Mouse (Mus musculus) ES-Bruce4 (cell line): Measurements from ENCODE around the gene Zdhhc14. TPM values are rescaled to one million over a fixed set of nuclear protein-coding genes. Genes with fewer than 3 reads are reported as not detected.

ENCODE experiments used
- H3K27ac ChIP-seq: 2 replicates; pipeline ENCODE4 v1.5.1; 2012; ENCODE audit warnings: low read length, inconsistent platforms; ENCODE audit not compliant: insufficient read depth
- H3K27me3 ChIP-seq: 2 replicates; pipeline ENCODE4 v1.6.1; 2012; ENCODE audit warnings: mild to moderate bottlenecking, low read length, inconsistent platforms; ENCODE audit not compliant: control insufficient read depth, poor library complexity, insufficient read depth, severe bottlenecking
- H3K36me3 ChIP-seq: 2 replicates; pipeline ENCODE4 v1.6.1; 2012; ENCODE audit warnings: inconsistent platforms, mild to moderate bottlenecking, low read length, moderate library complexity; ENCODE audit not compliant: control insufficient read depth, poor library complexity, insufficient read depth, severe bottlenecking
- H3K4me1 ChIP-seq: one replicate; pipeline ENCODE4 v1.8.1; 2011; ENCODE audit warnings: low read length; ENCODE audit not compliant: control insufficient read depth, insufficient read depth
- H3K4me3 ChIP-seq: 2 replicates; pipeline ENCODE4 v1.5.1; 2011; ENCODE audit warnings: low read depth, mild to moderate bottlenecking, low read length
- H3K9ac ChIP-seq: 2 replicates; pipeline ENCODE4 v1.6.1; 2012; ENCODE audit warnings: low read depth, mild to moderate bottlenecking, inconsistent platforms; ENCODE audit not compliant: poor library complexity, severe bottlenecking
- H3K9me3 ChIP-seq: replicated peaks from 2 replicates; pipeline ENCODE4 v1.6.1; 2012; ENCODE audit warnings: mild to moderate bottlenecking, low read length, inconsistent platforms; ENCODE audit not compliant: control insufficient read depth, poor library complexity, insufficient read depth, severe bottlenecking
- CTCF ChIP-seq: IDR thresholded peaks from one replicate; pipeline ENCODE4 v1.8.1; 2011; ENCODE audit warnings: low read depth, low read length
- EP300 ChIP-seq: IDR thresholded peaks from 2 replicates; pipeline ENCODE4 v1.6.1; 2011; ENCODE audit warnings: low read depth, low read length; ENCODE audit not compliant: insufficient read depth
- POLR2A ChIP-seq: IDR thresholded peaks from one replicate; pipeline ENCODE4 v1.8.1; 2011; ENCODE audit warnings: low read length; ENCODE audit not compliant: insufficient read depth
- polyA plus RNA-seq: library from polyadenylated mRNA; stranded (reverse); fragments of >200 nt; gene quantifications from 2 replicates; pipeline ENCODE4 v1.2.4, GENCODE M21; 2011; ENCODE audit warnings: low read depth; ENCODE audit not compliant: missing spikeins, insufficient read depth, insufficient read length

Zdhhc14 gene
- polyA plus RNA-seq, 1 experiment: 1.0 TPM

GRCm38 (mm10) chr17:5508030-5508429 lies 15.7 kb downstream of the Zdhhc14 start:
- no peaks in the 10 kb centered on the region for H3K27me3 ChIP-seq
- no peaks in the 10 kb centered on the region for H3K36me3 ChIP-seq
- no peaks in the 10 kb centered on the region for H3K9me3 ChIP-seq
- no peak overlapping the region for H3K27ac ChIP-seq
- no peaks in the 10 kb centered on the region for H3K4me1 ChIP-seq
- no peak overlapping the region for H3K9ac ChIP-seq
- no peak for TF ChIP-seq POLR2A
- TF ChIP-seq CTCF: no peak
- no peak for TF ChIP-seq EP300
- H3K4me3 ChIP-seq: no peak overlapping the region

GRCm38 (mm10) chr17:5510564-5510963 lies 18.2 kb downstream of the Zdhhc14 start:
- H3K4me3 ChIP-seq: no peak overlapping the region
- H3K27ac ChIP-seq: no peak overlapping the region
- TF ChIP-seq EP300 (no peak), CTCF (no peak), POLR2A (no peak)
- no peaks in the 10 kb centered on the region for H3K27me3 ChIP-seq
- no peaks in the 10 kb centered on the region for H3K36me3 ChIP-seq
- H3K9me3 ChIP-seq: no peaks in the 10 kb centered on the region
- no peak overlapping the region for H3K9ac ChIP-seq
- H3K4me1 ChIP-seq: no peaks in the 10 kb centered on the region

GRCm38 (mm10) chr17:5511724-5512123 lies 19.4 kb downstream of the Zdhhc14 start:
- Histone ChIP-seq H3K9me3 (no peaks in the 10 kb centered on the region), H3K27me3 (no peaks in the 10 kb centered on the region)
- no peak for TF ChIP-seq EP300
- no peak for TF ChIP-seq POLR2A
- no peak for TF ChIP-seq CTCF

GRCm38 (mm10) chr17:5519466-5519865 lies 27.1 kb downstream of the Zdhhc14 start:
- Histone ChIP-seq H3K9me3 (no peaks in the 10 kb centered on the region; the same call in none of the 2 replicates), H3K27ac (no peak overlapping the region), H3K4me3 (no peak overlapping the region), H3K9ac (no peak overlapping the region), H3K36me3 (no peaks in the 10 kb centered on the region), H3K4me1 (no peaks in the 10 kb centered on the region), H3K27me3 (no peaks in the 10 kb centered on the region)
- TF ChIP-seq EP300: no peak
- no peak for TF ChIP-seq CTCF
- TF ChIP-seq POLR2A: no peak

More at GRCm38 (mm10) chr17:5511724-5512123, 19.4 kb downstream of the Zdhhc14 start:
- Histone ChIP-seq H3K4me1 (no peaks in the 10 kb centered on the region), H3K4me3 (no peak overlapping the region), H3K9ac (no peak overlapping the region), H3K36me3 (no peaks in the 10 kb centered on the region), H3K27ac (no peak overlapping the region)

- Histone ChIP-seq H3K27me3 (no peaks in the 10 kb centered on the region), H3K36me3 (no peaks in the 10 kb centered on the region), H3K9ac (no peak overlapping the region), H3K9me3 (no peaks in the 10 kb centered on the region; the same call in none of the 2 replicates), H3K4me1 (no peaks in the 10 kb centered on the region), H3K27ac (no peak overlapping the region), H3K4me3 (no peak overlapping the region)
- TF ChIP-seq POLR2A (no peak), EP300 (no peak), CTCF (no peak)
Measured at GRCm38 (mm10) chr17:5519910-5520592, 27.7 kb downstream of the Zdhhc14 start.

GRCm38 (mm10) chr17:5521532-5521931 lies 29.2 kb downstream of the Zdhhc14 start:
- Histone ChIP-seq H3K9me3 (no peaks in the 10 kb centered on the region; the same call in none of the 2 replicates), H3K27me3 (no peaks in the 10 kb centered on the region), H3K27ac (no peak overlapping the region), H3K4me1 (no peaks in the 10 kb centered on the region), H3K4me3 (no peak overlapping the region), H3K36me3 (no peaks in the 10 kb centered on the region), H3K9ac (no peak overlapping the region)
- no peak for TF ChIP-seq EP300
- no peak for TF ChIP-seq POLR2A
- TF ChIP-seq CTCF: no peak
